Mouse (Mus musculus): ENCODE results near the gene Inpp4a.

DNA sequence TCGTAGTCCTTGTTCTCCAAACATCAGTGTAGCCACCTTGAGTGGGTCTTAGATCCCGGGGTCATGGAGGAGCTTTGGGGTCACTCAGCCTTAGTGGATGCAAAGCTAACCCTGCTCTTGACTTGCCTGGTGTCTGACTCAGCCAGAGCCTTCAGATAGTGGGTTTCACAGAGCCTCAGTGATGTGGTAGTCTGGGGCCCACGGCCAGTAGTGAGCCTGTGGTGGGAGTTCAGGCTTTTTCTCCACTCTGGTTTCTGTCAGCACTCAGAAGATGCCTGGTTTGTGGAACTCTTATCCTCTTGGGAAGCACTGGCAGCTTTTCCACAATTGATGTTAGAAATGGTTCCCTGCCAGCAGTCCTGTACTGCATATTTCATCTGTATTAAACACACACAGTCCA lies 84.6 kb downstream of the Inpp4a start:
- no peak for TF ChIP-seq CTCF (IDR thresholded peaks at IDR 0.05; ENCODE audit: low read depth, low read length)
- no peak for TF ChIP-seq POLR2A (IDR thresholded peaks at IDR 0.05; ENCODE audit: extremely low read depth, insufficient read depth, low read length)
